Mouse (Mus musculus) lung, postnatal 0 days (tissue): ENCODE measurements around the gene Gm21915.

Experiments
- CTCF ChIP-seq: IDR thresholded peaks from 2 replicates; pipeline ENCODE4 v1.5.1; 2016; ENCODE audit warnings: antibody characterized with exemption, mild to moderate bottlenecking
- EP300 ChIP-seq: IDR thresholded peaks from 2 replicates; pipeline ENCODE4 v1.6.1; 2016; ENCODE audit warnings: antibody characterized with exemption, mild to moderate bottlenecking, control low read depth

GRCm38 (mm10) chr9:40625341-40625740, 45.1 kb upstream of the Gm21915 start:
- TF ChIP-seq CTCF: no peak
- TF ChIP-seq EP300: no peak
